Mouse (Mus musculus) CH12.LX (cell line): ENCODE measurements at regions not wholly inside any gene's neighbourhood (a gene's known extent, or its start where the extent isn't known, plus 50 kb on each side); places are given as distances from the start of the nearest gene placed in this dataset.

Experiments used
- CTCF ChIP-seq, 2 experiments: IDR thresholded peaks in 1 of 2; conservative IDR thresholded peaks in 1 of 2; 2 replicates each; pipeline ENCODE4 v1.5.1; 2011 to 2012; ENCODE audit warnings: low read depth in 2 of 2, low read length in 2 of 2, improper control_type of control experiment in 1 of 2, inconsistent platforms in 1 of 2, mild to moderate bottlenecking in 1 of 2, moderate library complexity in 1 of 2
- ELF1 ChIP-seq: IDR thresholded peaks from 2 replicates; pipeline ENCODE4 v1.6.1; 2014; ENCODE audit warnings: low read depth, mild to moderate bottlenecking, inconsistent platforms, low read length, improper control_type of control experiment
- POLR2A ChIP-seq: IDR thresholded peaks from 2 replicates; pipeline ENCODE4 v1.6.1; 2011; ENCODE audit warnings: low read depth, mild to moderate bottlenecking, improper control_type of control experiment, low read length
- USF1 ChIP-seq: IDR thresholded peaks from 2 replicates; pipeline ENCODE4 v1.6.1; 2014; ENCODE audit warnings: low read depth, mild to moderate bottlenecking, inconsistent platforms, low read length, improper control_type of control experiment

GRCm38 (mm10) chr3:118062569-118062968, 193.8 kb upstream of the Snx7 start:
- TF ChIP-seq CTCF (conservative IDR thresholded peaks at IDR 0.05 in 1 of 2, IDR thresholded peaks at IDR 0.05 in 1 of 2; ENCODE audit: low read depth in 2 of 2, low read length in 2 of 2) (no peak), USF1 (no peak), POLR2A (no peak), ELF1 (no peak)
